Mouse (Mus musculus): ENCODE measurements around the gene Rsad2. TPM values are rescaled to one million over a fixed set of nuclear protein-coding genes. Genes with fewer than 3 reads are reported as not detected.
"Not testable (repeated sequence)": the region's sequence is repeated elsewhere in the genome, so short reads cannot be mapped to it uniquely, and the experiment has no call there.

Gene Rsad2
- polyA plus RNA-seq, 1 experiment from 2014 or later, result 18.9 TPM

DNA sequence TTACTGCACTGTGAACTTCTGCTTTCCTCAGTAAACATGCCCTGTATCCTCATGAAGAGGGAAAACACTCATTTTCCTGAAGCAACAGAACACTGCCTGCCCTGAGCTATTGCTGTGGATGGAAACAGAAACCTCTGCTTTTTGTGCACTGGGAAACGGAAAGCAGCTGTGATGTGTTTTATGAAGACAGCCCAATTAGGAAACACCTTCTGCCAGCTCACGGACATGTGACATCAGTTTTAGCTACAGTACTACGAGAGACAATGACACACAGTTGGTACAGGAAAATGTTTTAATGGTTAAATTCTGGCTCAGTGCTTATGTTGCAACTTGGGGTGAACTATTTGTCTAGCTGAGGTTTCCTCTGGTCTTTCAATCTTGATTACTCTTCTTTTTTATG lies 16.9 kb downstream of the Rsad2 start:
- 34% methylated on average over 3 of the region's 3 CpGs for WGBS

DNA sequence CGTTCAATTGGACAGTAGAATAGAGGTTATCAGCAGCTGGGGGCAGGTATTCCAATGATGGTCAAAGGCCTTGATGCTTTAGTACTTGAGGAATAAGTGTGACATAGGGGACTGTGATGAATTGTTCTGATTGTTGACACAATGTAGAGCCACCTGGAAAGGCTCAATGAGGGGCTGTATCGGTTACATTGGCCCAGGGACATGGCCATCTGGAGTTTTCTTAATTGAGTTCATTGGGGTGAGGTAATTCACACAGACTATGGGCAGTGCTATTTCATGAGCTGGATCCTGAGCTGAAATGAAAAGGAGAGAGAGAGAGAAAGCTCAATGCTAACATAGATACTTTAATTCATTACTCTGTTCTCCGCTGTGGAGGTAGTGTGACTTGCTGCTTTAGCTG lies 18.3 kb downstream of the Rsad2 start:
- ATAC-seq (replicated peaks; ENCODE audit: low FRiP score), result peak; percentile 89
- H3K27me3 ChIP-seq, result no peaks in the 10 kb centered on the region
- H3K36me3 ChIP-seq, result no peaks in the 10 kb centered on the region
- H3K4me3 ChIP-seq (replicated peaks), result no peak overlapping the region
- 45% methylated on average over 3 of the region's 3 CpGs for WGBS
- H3K4me1 ChIP-seq, result 0 out of 2 replicates have a peak, but pooled peaks cover 5% of the 10 kb centered on the region
- no peak overlapping the region for H3K9ac ChIP-seq
- H3K27ac ChIP-seq, result no peak overlapping the region
- no peaks in the 10 kb centered on the region for H3K9me3 ChIP-seq (replicated peaks)
- H3K4me2 ChIP-seq, result no peak overlapping the region

More for the DNA sequence above, 16.9 kb downstream of the Rsad2 start:
- Histone ChIP-seq H3K4me3 (replicated peaks) (no peak overlapping the region), H3K36me3 (no peaks in the 10 kb centered on the region), H3K4me1 (0 out of 2 replicates have a peak, but pooled peaks cover 5% of the 10 kb centered on the region), H3K9me3 (replicated peaks) (no peaks in the 10 kb centered on the region), H3K9ac (no peak overlapping the region), H3K4me2 (no peak overlapping the region), H3K27me3 (no peaks in the 10 kb centered on the region), H3K27ac (peak overlapping the region; percentile 37)
- ATAC-seq (replicated peaks; ENCODE audit: low FRiP score), result no peak

DNA sequence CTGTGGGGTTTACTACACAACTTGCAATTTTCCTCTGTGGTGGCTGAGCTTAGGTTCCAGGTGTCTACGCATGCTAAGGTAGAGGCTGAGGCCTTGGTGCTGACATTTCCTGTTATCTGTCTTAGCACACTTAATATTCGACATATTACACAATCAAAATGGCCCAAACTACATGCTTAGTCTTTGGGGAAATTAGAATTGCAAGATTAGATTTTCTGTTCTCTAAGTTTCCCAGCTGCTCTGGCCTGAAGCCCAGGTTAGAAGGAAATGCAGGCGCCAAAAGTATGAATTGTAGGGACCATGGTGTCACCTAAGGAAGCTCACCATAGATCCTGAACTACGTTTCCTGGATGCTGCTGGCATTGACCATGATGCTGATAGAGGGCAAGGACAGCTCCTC lies 19.9 kb downstream of the Rsad2 start:
- Histone ChIP-seq H3K27me3 (no peaks in the 10 kb centered on the region), H3K9me3 (replicated peaks) (no peaks in the 10 kb centered on the region), H3K4me1 (0 out of 2 replicates have a peak, but pooled peaks cover 5% of the 10 kb centered on the region), H3K4me3 (replicated peaks) (no peak overlapping the region), H3K4me2 (no peak overlapping the region), H3K9ac (no peak overlapping the region), H3K27ac (no peak overlapping the region), H3K36me3 (no peaks in the 10 kb centered on the region)
- no peak for ATAC-seq (replicated peaks; ENCODE audit: low FRiP score)
- 77% methylated on average over 4 of the region's 4 CpGs for WGBS

DNA sequence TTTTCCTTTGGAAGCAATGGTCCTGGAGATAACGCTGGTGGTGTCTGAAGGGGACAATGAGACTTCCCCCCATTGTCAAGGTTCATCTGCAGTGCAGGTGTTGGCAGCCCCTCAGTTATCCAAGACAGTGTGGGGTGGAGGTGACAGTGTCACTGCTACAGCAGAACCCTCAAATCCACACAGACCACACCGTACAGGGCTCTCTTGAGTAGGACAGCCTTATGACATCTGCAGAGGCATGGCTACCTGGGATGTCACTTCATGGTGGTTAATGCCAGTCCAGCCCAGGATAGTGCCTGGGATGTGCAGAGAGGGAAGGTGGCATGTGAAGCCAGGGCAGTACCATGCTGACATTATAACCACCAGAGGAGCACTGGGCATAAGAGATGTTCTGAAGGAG lies 27.5 kb downstream of the Rsad2 start:
- not testable (repeated sequence) for H3K9me3 ChIP-seq (replicated peaks); H3K27me3 ChIP-seq; H3K9ac ChIP-seq; H3K36me3 ChIP-seq; H3K4me3 ChIP-seq (replicated peaks); ATAC-seq (replicated peaks; ENCODE audit: low FRiP score); H3K4me2 ChIP-seq; H3K27ac ChIP-seq; H3K4me1 ChIP-seq
- WGBS, result 77% methylated on average over 2 of the region's 2 CpGs

DNA sequence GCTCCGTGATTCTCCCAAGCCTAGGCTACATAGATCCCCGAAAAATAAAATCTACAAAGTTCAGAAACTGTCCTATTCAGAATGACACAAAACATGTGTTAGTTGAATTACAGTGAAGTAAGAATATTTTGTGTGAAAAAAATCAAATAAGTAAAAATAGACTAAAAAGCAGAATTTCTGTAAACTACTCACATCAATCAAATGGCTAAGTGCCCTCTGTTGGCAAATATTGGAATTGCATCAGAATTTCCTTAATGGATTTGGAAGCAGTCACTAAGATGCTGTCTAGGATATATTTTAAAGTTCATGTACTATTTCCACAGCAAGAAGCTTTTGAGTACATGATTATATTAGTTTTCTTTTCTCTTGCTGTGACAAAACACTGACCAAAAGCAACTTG lies 31.4 kb downstream of the Rsad2 start:
- H3K27me3 ChIP-seq, result peaks cover 2% of the 10 kb centered on the region; the same call in 1 of the 2 replicates
- no peaks in the 10 kb centered on the region for H3K9me3 ChIP-seq (replicated peaks)
- no peak overlapping the region for H3K27ac ChIP-seq
- ATAC-seq (replicated peaks; ENCODE audit: low FRiP score), result no peak
- no peak overlapping the region for H3K4me2 ChIP-seq
- H3K36me3 ChIP-seq, result no peaks in the 10 kb centered on the region
- WGBS, result 90% methylated on average over 2 of the region's 2 CpGs
- H3K4me3 ChIP-seq (replicated peaks), result no peak overlapping the region
- no peak overlapping the region for H3K9ac ChIP-seq
- no peaks in the 10 kb centered on the region for H3K4me1 ChIP-seq

DNA sequence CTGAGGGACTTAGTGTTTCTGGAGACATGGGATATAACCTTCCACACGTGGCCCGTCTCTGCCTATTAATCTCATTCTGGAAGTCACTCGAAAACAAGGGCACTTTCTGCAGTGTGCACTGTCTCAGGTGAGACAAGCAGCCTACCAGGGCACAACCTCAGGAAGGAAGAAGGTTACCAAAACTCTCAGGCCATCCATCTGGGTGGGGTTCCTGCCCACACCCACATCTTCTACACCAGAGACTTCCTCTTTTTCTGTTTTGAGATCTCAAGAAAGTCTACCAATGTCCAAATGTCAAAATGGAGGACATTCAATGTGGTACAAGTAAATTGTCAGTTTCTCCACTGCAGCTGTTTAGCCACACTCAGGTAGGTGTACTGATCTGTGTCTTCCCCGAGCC lies 37.9 kb downstream of the Rsad2 start:
- 85% methylated on average over 4 of the region's 4 CpGs for WGBS
- no peak overlapping the region for H3K27ac ChIP-seq
- peaks cover 13% of the 10 kb centered on the region for H3K4me1 ChIP-seq
- H3K4me3 ChIP-seq (replicated peaks), result no peak overlapping the region
- no peaks in the 10 kb centered on the region for H3K9me3 ChIP-seq (replicated peaks)
- H3K27me3 ChIP-seq, result no peaks in the 10 kb centered on the region
- no peak for ATAC-seq (replicated peaks; ENCODE audit: low FRiP score)
- H3K9ac ChIP-seq, result no peak overlapping the region
- no peaks in the 10 kb centered on the region for H3K36me3 ChIP-seq
- H3K4me2 ChIP-seq, result no peak overlapping the region

DNA sequence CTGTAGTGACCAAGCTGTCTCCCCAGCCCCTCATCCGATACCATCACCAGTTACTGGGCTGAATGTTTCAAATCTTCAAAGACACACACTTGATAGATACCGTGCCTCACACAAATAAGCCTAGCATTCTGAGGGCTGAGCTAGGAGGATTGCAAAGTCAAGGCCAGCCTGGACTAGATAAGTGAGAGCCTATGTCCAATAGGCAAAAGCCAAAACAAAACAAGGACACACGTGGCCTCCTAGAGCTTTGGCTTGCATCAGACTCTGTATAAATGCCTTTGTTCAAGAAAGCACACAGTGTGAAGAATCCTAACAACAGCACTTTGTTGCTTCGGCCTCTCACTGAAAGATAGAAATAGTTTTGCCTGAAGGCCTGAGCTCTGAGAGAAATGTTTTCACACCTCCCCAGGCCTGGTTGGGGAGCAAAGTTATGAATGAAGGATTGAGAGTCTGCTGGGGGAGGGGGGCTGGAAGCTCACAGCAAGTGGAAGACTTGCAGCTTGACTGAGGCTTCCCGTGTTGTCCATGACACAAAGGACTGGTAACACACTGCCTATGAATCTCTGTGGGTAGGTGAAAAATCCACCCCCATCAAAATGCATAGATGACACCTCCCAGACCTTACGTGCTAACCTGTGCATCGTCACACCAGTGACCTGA lies 39.5 kb downstream of the Rsad2 start:
- no peaks in the 10 kb centered on the region for H3K36me3 ChIP-seq
- no peak overlapping the region for H3K4me3 ChIP-seq (replicated peaks)
- no peak for ATAC-seq (replicated peaks; ENCODE audit: low FRiP score)
- H3K9ac ChIP-seq, result no peak overlapping the region
- WGBS, result 78% methylated on average over 7 of the region's 7 CpGs
- no peaks in the 10 kb centered on the region for H3K27me3 ChIP-seq
- no peak overlapping the region for H3K27ac ChIP-seq
- H3K9me3 ChIP-seq (replicated peaks), result no peaks in the 10 kb centered on the region
- H3K4me1 ChIP-seq, result peaks cover 28% of the 10 kb centered on the region
- H3K4me2 ChIP-seq, result no peak overlapping the region

DNA sequence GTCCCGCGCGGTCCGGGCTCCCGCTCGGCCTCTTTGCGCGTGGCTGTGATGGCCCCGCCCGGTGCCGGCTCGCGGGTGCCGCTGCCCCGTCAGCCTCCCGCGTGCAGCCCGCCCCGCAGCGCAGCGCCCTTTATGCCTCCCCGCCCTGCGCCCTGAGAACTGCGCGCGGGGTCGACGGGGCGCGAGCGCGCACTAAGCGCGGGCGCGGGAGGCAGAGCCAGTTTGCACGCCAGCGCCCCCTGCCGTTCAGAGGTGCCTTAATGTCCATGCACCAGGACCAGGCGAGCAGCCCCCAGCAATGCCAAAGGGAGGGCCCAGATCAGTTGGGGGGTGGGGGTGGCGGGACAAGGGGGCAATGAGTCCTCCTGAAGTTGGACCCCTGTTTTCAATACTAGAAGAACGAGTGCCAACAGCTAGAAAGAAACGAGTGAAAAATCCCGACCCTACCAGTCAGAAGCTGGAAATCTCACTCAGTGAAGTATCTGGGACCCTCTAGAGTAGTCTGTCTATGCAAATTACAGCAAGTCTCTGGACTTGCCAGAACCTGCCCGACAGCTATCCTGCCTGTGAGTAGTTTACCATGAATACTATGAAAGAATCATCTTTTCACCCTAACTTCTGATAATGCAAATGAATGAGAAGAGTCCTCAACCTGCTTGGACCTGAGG lies 41.0 kb downstream of the Rsad2 start, which contains the start of gene Rnf144a:
Gene Rnf144a (minus strand): TSS at position 151 of the 668 bp plus-strand sequence.
- under 1% methylated on average over 38 of the region's 45 CpGs for WGBS
- peak; percentile 87 for ATAC-seq (replicated peaks; ENCODE audit: low FRiP score)

DNA sequence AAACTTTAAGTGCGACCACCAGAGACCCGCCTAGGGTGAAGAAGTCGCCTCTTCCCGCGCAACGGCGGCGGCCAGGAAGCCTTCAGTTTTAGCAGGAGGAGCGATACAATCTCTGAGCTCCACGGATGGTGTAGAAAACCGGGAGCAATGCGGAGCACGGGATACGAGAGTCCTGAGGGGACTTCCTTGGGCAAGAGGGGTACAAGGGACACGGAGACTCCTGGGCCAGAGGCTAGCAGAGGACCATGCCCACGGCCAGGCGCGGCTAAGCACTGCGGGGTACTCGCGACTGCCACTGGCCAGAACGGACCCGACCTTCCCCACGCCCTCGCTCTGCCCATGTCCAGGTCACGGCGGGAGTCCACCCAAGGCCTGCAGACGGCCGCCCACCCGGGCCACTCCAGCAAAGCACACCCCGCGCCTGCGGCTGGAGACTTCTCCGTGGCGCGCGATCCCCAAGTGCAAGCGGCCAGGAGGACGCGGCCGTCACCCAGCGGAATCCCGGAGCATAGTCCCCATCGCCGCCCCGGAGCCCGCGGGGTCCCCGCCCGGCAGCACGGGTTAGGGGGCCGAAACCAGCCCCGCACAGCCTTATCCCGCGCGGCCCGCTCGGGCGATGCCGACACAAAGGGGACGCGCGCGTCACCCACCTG lies 41.7 kb downstream of the Rsad2 start:
- no peaks in the 10 kb centered on the region for H3K9me3 ChIP-seq (replicated peaks)
- peaks cover 48% of the 10 kb centered on the region for H3K4me1 ChIP-seq
- H3K36me3 ChIP-seq, result peaks cover 5% of the 10 kb centered on the region; the same call in 1 of the 2 replicates

More for the DNA sequence above, 41.0 kb downstream of the Rsad2 start, which contains the start of gene Rnf144a:
- peaks cover 5% of the 10 kb centered on the region; the same call in 1 of the 2 replicates for H3K36me3 ChIP-seq
- peak within 1 kb of the TSS; percentile 80 for H3K4me2 ChIP-seq
- peaks cover 42% of the 10 kb centered on the region for H3K4me1 ChIP-seq
- no peaks in the 10 kb centered on the region for H3K27me3 ChIP-seq
- H3K9ac ChIP-seq, result peak within 1 kb of the TSS; percentile 91
- no peaks in the 10 kb centered on the region for H3K9me3 ChIP-seq (replicated peaks)
- peak within 1 kb of the TSS; percentile 63 for H3K27ac ChIP-seq
- H3K4me3 ChIP-seq (replicated peaks), result peak within 1 kb of the TSS; percentile 87

DNA sequence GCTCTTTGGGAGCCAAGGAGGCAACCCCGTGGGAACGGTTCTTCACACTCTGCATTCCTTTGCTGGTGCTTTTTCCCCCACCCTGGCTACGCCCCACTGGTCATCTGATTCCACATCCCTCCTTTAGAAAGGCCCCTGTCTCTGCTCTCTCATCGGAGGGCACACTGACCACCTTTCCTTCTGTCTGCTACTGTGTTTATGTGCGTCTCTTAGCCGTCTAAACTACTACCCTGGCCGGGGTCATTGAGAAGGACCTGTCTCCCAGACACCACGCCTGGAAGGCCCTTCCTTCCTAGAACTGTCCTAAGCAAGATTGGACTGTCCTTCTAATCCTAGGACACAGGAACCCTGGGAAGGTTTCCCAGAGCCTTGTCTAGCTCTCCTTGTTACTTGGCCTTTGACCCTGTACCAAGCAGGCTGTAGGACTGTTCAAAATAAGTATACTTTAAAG lies 42.3 kb downstream of the Rsad2 start:
- peak; percentile 3; the same call in 1 of the 2 replicates for ATAC-seq (replicated peaks; ENCODE audit: low FRiP score)
- Histone ChIP-seq H3K27me3 (no peaks in the 10 kb centered on the region), H3K4me2 (peak overlapping the region; percentile 80), H3K9ac (peak overlapping the region; percentile 91), H3K36me3 (peaks cover 5% of the 10 kb centered on the region; the same call in 1 of the 2 replicates), H3K9me3 (replicated peaks) (no peaks in the 10 kb centered on the region), H3K27ac (0 out of 2 replicates have a peak overlapping the region, but pooled peaks have one; percentile 63), H3K4me3 (replicated peaks) (peak overlapping the region; percentile 87), H3K4me1 (peaks cover 52% of the 10 kb centered on the region)
- WGBS, result 6% methylated on average over 8 of the region's 8 CpGs

More for the DNA sequence above, 41.7 kb downstream of the Rsad2 start:
- Histone ChIP-seq H3K27me3 (no peaks in the 10 kb centered on the region), H3K4me3 (replicated peaks) (peak overlapping the region; percentile 87), H3K27ac (peak overlapping the region; percentile 63), H3K4me2 (peak overlapping the region; percentile 80), H3K9ac (peak overlapping the region; percentile 91)
- WGBS, result under 1% methylated on average over 61 of the region's 64 CpGs
- ATAC-seq (replicated peaks; ENCODE audit: low FRiP score), result peak; percentile 74

DNA sequence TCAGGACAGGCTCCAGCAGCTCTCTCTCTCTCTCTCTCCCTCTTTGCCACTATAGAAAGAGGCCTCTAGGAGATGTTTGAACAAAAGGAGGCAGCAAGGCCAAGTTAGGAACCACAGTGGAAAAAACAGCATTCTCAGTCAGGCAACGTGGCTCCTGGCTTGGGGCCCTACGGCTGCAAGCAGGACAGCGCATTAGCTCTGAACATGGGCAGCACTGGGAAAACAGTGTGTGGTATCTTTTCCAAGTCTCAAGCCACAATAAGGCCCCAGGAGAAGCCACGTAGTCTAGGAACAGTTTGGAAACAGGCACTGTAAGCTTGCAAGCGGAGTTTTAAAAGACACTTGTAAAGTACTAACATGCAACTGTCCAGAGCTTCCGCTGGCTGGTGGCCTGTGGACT lies 43.5 kb downstream of the Rsad2 start:
- 0 out of 2 replicates have a peak overlapping the region, but pooled peaks have one; percentile 3 for H3K27ac ChIP-seq
- H3K4me3 ChIP-seq (replicated peaks), result peak overlapping the region; percentile 87
- no peaks in the 10 kb centered on the region for H3K9me3 ChIP-seq (replicated peaks)
- peaks cover 53% of the 10 kb centered on the region for H3K4me1 ChIP-seq
- no peak overlapping the region; the same call in 1 of the 2 replicates for H3K9ac ChIP-seq
- no peaks in the 10 kb centered on the region for H3K27me3 ChIP-seq
- peaks cover 11% of the 10 kb centered on the region; the same call in 1 of the 2 replicates for H3K36me3 ChIP-seq
- peak overlapping the region; percentile 80 for H3K4me2 ChIP-seq
- no peak for ATAC-seq (replicated peaks; ENCODE audit: low FRiP score)
- 67% methylated on average over 6 of the region's 6 CpGs for WGBS
